Mouse (Mus musculus) layer of hippocampus, postnatal 14 days (tissue): Measurements from ENCODE around the gene Lce1a1. TPM values are rescaled to one million over a fixed set of nuclear protein-coding genes. Genes with fewer than 3 reads are reported as not detected.

Experiments used
- total RNA-seq, 2 experiments: library from RNA; stranded (reverse); gene quantifications; 2 replicates each; pipeline ENCODE4 v1.2.3; 2021

The Lce1a1 gene
- total RNA-seq, 2 experiments from 2014 or later: not detected

Other genes with a start within 250 kb of the Lce1a1 start
- not detected for gene Sprr2i, start 240.3 kb downstream of the Lce1a1 start, total RNA-seq
- not detected for gene Sprr2j-ps, start 230.2 kb downstream of the Lce1a1 start, total RNA-seq
- 1 to 10 TPM; 2.3 to 4.4 TPM for gene Gm9774, start 218.9 kb downstream of the Lce1a1 start, total RNA-seq
- gene Sprr2k, start 215.7 kb downstream of the Lce1a1 start, total RNA-seq: not detected
- not detected for gene Sprr1b, start 209.5 kb downstream of the Lce1a1 start, total RNA-seq
- gene Sprr3, start 189.6 kb downstream of the Lce1a1 start, total RNA-seq: not detected
- gene Sprr1a, start 162.4 kb downstream of the Lce1a1 start, total RNA-seq: not detected
- not detected for gene Sprr4, start 147.8 kb downstream of the Lce1a1 start, total RNA-seq
- not detected for gene 2310046K23Rik, start 113.8 kb downstream of the Lce1a1 start, total RNA-seq
- gene Ivl, start 74.6 kb downstream of the Lce1a1 start, total RNA-seq: not detected
- not detected for gene Smcp, start 59.3 kb downstream of the Lce1a1 start, total RNA-seq
- gene 2210017I01Rik, start 40.8 kb downstream of the Lce1a1 start, total RNA-seq: not detected
- gene Lce6a, start 26.6 kb downstream of the Lce1a1 start, total RNA-seq: not detected
- not detected for gene Lce1b, start 8.6 kb upstream of the Lce1a1 start, total RNA-seq
- gene Lce1a2, start 22.0 kb upstream of the Lce1a1 start, total RNA-seq: not detected
- not detected for gene Lce1c, start 30.9 kb upstream of the Lce1a1 start, total RNA-seq
- not detected for gene Lce1d, start 38.9 kb upstream of the Lce1a1 start, total RNA-seq
- not detected for gene Lce1e, start 60.8 kb upstream of the Lce1a1 start, total RNA-seq
- gene Lce1f, start 72.0 kb upstream of the Lce1a1 start, total RNA-seq: not detected
- not detected for gene Gm38119, start 90.8 kb upstream of the Lce1a1 start, total RNA-seq
- not detected for gene Lce1g, start 104.0 kb upstream of the Lce1a1 start, total RNA-seq
- not detected for gene Lce1h, start 116.8 kb upstream of the Lce1a1 start, total RNA-seq
- not detected for gene Lce1i, start 130.6 kb upstream of the Lce1a1 start, total RNA-seq
- not detected for gene Lce1j, start 142.2 kb upstream of the Lce1a1 start, total RNA-seq
- gene Lce1k, start 159.6 kb upstream of the Lce1a1 start, total RNA-seq: not detected
- not detected for gene Kprp, start 178.9 kb upstream of the Lce1a1 start, total RNA-seq
- not detected for gene Lce1l, start 203.0 kb upstream of the Lce1a1 start, total RNA-seq
- gene 2310050C09Rik, start 221.9 kb upstream of the Lce1a1 start, total RNA-seq: not detected